Mouse (Mus musculus) cortical plate, adult 2 months (tissue): ENCODE data around the gene Gnat2. TPM values are rescaled to one million over a fixed set of nuclear protein-coding genes. Genes with fewer than 3 reads are reported as not detected.

Source experiments
- H3K27ac ChIP-seq: fragments of 200-500 bp; 2 replicates; pipeline ENCODE4 v1.5.1; 2012; ENCODE audit warnings: low read length, control low read depth, inconsistent platforms; ENCODE audit not compliant: insufficient read depth
- H3K4me1 ChIP-seq: fragments of 200-500 bp; 2 replicates; pipeline ENCODE4 v1.6.1; 2011; ENCODE audit warnings: low read length; ENCODE audit not compliant: control insufficient read depth, insufficient read depth
- H3K4me3 ChIP-seq: fragments of 200-500 bp; 2 replicates; pipeline ENCODE4 v1.5.1; 2011; ENCODE audit warnings: mild to moderate bottlenecking, low read length, control low read depth; ENCODE audit not compliant: insufficient read depth
- CTCF ChIP-seq: fragments of 200-500 bp; IDR thresholded peaks from 2 replicates; pipeline ENCODE4 v1.5.1; 2011; ENCODE audit warnings: mild to moderate bottlenecking, control low read depth, low read length; ENCODE audit not compliant: insufficient read depth; ENCODE audit errors: extremely low read depth
- POLR2A ChIP-seq: fragments of 200-500 bp; IDR thresholded peaks from 2 replicates; pipeline ENCODE4 v1.6.1; 2011; ENCODE audit warnings: mild to moderate bottlenecking, low read length, control low read depth; ENCODE audit not compliant: insufficient read depth; ENCODE audit errors: extremely low read depth
- polyA plus RNA-seq: library from polyadenylated mRNA; depleted of rRNA; stranded (reverse); fragments of >200 nt; gene quantifications from 2 replicates; pipeline ENCODE4 v1.2.3, GENCODE M21; 2012

Gene Gnat2
- polyA plus RNA-seq, 1 experiment = 0.15 TPM

DNA sequence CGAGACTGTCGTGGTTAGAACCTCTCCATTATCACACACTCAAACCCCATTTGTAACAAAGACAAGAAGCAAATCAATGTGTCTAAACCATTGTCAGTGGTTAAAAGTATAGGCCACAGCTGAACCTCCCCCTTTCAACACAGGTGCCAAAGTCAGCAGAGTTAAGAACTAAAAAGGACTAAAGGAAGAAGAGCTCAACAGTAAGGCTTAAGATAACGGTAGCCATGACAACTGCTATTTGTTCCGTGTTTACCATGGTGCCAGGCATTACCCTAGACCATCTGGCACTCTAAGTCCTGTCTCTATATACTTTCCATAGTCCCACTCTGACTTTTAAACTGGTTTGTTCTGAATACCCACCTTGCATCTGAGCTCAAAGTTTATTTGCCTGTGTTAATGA, 20.1 kb downstream of the Gnat2 start:
- Histone ChIP-seq H3K27ac (no peak overlapping the region), H3K4me3 (no peak overlapping the region), H3K4me1 (peaks cover 2% of the 10 kb centered on the region; the same call in 1 of the 2 replicates)
- no peak for TF ChIP-seq CTCF
- TF ChIP-seq POLR2A = no peak

DNA sequence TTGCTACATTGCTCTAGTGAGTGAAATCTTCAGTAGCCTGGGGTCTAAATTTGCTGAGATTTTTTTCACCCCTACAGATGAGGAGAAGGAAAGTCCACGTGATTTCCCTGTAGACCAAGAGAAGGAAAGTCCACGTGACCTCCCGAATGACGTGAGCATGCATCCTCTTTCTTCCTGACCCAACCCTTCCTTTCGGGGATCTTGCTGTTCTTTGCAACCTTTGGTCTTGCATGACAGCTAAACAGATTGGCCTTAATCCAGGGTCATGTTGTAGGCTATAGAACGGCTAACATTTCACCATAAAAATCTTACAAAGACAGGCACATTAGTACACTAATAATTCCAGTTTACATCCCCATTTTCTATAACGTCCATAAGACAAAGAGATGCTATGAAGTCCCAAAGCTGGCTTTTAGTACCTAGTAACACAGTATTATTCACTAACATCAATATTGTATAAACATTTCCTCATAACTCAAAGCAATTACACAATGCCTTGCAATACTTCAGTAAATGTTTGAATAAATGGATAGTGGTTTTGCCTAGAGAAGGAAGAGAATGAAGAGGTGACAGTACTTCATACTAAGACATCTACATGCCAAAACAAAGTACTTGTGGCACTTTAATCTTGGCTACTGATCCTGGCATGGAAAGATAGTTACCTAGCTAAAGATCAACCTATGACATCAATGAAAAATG, 21.2 kb downstream of the Gnat2 start:
- H3K27ac ChIP-seq = no peak overlapping the region
- TF ChIP-seq POLR2A (no peak), CTCF (no peak)
- H3K4me3 ChIP-seq = no peak overlapping the region
- peaks cover 2% of the 10 kb centered on the region; the same call in 1 of the 2 replicates for H3K4me1 ChIP-seq

DNA sequence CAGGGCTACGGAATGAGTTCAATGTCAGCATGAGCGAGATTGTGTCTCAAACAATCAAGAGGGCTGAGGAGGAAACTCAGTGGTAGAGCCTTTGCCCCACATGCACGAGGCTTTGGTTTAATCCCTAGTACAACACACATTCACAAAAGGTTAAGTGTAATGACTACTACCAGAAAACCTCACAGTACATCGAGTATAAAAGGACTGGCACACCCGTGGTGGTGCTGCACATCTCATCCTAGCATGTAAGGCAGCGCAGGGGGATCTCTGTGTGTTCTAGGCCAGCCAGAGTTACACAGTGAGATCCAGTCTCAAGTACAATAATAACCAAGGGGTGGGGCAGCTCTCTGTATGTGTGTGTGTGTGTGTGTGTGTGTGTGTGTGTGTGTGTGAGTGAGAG, 24.9 kb downstream of the Gnat2 start:
- TF ChIP-seq CTCF (no peak), POLR2A (no peak)
- Histone ChIP-seq H3K27ac (no peak overlapping the region), H3K4me3 (no peak overlapping the region), H3K4me1 (peaks cover 2% of the 10 kb centered on the region; the same call in 1 of the 2 replicates)

DNA sequence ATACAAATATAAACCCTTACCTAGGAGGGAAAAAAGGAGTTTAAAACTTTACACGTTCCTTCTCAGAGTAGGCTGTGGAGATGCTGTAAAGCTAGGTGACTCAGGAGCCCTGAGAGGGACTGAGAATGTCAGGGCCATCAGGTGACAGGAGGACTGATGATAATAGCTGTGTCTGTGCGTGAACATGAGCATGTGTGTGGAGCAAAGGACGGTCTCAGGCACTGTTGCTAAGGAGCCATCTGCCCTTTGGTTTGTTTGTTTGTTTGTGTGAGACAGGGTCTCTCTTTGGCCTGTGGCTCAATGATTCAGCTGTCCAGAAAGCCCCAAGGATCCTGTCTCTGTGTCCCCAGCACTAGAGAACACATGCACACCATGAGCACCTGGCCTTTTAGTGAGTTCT, 28.5 kb downstream of the Gnat2 start:
- no peak overlapping the region for H3K4me3 ChIP-seq
- no peaks in the 10 kb centered on the region; the same call in 1 of the 2 replicates for H3K4me1 ChIP-seq
- no peak for TF ChIP-seq CTCF
- TF ChIP-seq POLR2A = no peak
- H3K27ac ChIP-seq = no peak overlapping the region

DNA sequence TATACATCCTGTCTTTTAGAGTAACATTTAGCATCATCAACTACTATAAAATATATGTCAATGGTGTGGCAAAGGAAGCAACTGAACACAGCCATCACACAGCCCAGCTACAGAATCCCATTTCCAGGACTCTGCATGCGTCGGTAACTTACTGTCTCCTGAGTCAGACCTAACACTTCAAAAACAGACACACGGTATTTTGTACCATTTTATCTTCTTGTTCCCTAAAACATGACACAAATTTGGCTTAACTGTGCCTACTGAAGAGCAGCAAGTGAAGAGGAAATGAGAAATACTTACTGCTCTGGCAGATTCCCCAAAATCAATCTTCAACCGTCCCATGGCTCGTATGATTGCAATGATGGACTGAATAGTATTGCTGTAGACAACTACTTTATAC, 30.7 kb downstream of the Gnat2 start:
- H3K4me3 ChIP-seq = no peak overlapping the region

DNA sequence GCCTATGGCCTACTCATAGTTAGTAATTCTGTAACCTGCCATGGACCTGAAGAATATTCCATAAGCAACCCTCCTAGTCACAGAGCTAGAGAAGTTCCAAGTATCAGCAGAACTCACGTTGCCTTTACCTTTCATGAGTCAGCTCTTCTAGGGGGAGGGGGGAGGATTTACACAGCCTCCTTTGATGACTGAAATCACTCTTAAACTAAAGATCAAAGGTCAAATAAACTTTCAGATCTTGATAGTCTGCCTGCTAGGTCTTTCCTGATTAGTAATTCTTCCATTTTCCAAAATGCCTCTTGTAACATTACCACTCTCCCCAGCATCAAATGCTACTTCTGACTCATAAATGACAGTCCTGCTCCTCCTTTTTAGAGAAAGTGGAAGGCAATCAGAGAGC, 31.5 kb downstream of the Gnat2 start:
- no peak overlapping the region for H3K4me3 ChIP-seq
- H3K27ac ChIP-seq = no peak overlapping the region
- no peaks in the 10 kb centered on the region; the same call in 1 of the 2 replicates for H3K4me1 ChIP-seq
- TF ChIP-seq CTCF = no peak
- no peak for TF ChIP-seq POLR2A

More for the DNA sequence above, 30.7 kb downstream of the Gnat2 start:
- no peak overlapping the region for H3K27ac ChIP-seq
- TF ChIP-seq POLR2A = no peak
- no peaks in the 10 kb centered on the region; the same call in 1 of the 2 replicates for H3K4me1 ChIP-seq

DNA sequence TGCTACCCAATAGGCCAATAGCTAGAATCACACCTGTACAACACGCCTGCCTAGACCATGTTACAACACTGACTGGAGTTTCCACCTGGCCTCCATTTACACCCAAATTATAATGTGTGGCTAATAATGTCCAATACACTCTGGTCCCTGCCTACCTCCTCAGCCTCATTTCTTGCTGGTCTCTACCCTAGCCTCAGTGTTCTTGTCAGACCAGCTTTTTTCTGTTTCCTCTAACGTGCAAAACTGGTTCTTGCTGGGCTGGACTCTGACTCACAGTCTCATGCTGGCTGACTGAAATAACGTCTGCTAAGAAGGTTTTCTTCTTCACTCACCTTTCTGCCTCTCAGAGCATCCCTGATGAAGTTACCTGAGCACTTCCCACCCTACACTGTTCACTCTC, 33.7 kb downstream of the Gnat2 start:
- Histone ChIP-seq H3K4me1 (no peaks in the 10 kb centered on the region; the same call in 1 of the 2 replicates), H3K4me3 (no peak overlapping the region), H3K27ac (no peak overlapping the region)
- TF ChIP-seq CTCF = no peak
- no peak for TF ChIP-seq POLR2A

DNA sequence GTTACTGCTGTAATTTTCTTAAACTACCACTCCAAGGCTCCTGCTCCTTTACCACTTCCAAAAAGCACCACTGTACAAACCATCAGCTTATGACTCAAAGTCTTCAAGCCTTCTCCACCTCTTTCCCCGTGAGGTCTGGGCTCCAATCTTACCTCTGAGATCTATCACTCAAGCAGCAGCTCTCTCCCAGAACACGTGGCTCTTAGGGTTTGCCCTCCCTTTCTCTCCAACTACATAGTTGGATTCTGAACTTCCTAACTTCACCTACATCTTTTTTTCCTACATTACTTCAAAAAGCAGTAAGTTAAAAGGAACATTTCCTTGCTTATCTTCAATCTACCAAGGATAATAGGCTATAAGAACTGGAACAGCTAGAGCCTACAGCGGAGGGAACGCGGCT, 35.9 kb downstream of the Gnat2 start:
- no peaks in the 10 kb centered on the region; the same call in 1 of the 2 replicates for H3K4me1 ChIP-seq
- no peak overlapping the region for H3K27ac ChIP-seq
- no peak overlapping the region for H3K4me3 ChIP-seq
- TF ChIP-seq POLR2A = no peak

DNA sequence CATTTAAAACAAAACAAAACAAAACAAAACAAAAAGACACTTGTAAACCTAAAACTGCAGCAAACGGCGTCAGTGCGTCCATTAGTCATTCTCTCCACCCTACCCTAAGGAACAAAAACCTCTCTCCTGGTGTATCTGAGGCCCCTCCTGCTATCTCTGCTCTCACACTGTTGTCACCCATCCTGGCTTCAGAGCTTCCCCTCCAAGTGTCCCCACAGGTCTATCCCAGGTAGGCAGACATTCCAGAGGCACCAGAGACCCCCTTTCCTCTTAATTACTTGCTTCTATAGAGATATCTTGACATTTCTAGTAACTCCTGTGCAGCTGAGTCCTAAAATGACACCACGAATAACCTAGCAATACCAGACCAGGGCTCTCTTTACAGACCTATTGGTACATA, 36.8 kb downstream of the Gnat2 start:
- Histone ChIP-seq H3K4me3 (no peak overlapping the region), H3K27ac (no peak overlapping the region), H3K4me1 (no peaks in the 10 kb centered on the region; the same call in 1 of the 2 replicates)
- TF ChIP-seq POLR2A = no peak
- no peak for TF ChIP-seq CTCF

DNA sequence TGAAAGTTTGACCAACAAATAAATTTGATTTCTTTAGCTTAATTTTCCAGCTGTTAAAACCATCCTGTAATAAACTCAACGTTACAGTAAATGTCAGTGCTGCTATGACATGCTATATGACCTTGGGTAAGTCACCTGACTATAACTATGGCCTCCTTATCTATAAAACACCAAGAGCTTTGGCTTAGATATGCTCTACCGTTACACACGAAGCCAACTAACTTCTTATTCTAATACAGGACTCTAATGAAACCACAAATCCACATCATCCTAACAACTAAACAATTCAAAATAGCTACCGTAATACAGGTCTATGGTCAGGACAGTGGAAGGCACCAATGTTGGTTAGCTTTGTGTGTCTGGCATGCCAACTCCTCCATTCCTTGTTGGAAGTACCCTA, 37.2 kb downstream of the Gnat2 start:
- no peak overlapping the region for H3K4me3 ChIP-seq
- no peak for TF ChIP-seq POLR2A
- H3K4me1 ChIP-seq = no peaks in the 10 kb centered on the region; the same call in 1 of the 2 replicates
- H3K27ac ChIP-seq = no peak overlapping the region
